Mouse (Mus musculus) liver, adult 2 months (tissue): ENCODE results near the gene Shld2.

ENCODE experiments used
- CTCF ChIP-seq: fragments of 200-500 bp; IDR thresholded peaks from 2 replicates; pipeline ENCODE4 v1.5.1; 2011; ENCODE audit warnings: low read depth, low read length, control low read depth
- POLR2A ChIP-seq: fragments of 200-500 bp; IDR thresholded peaks from 2 replicates; pipeline ENCODE4 v1.6.1; 2011; ENCODE audit warnings: low read length, control low read depth; ENCODE audit not compliant: insufficient read depth; ENCODE audit errors: extremely low read depth

DNA sequence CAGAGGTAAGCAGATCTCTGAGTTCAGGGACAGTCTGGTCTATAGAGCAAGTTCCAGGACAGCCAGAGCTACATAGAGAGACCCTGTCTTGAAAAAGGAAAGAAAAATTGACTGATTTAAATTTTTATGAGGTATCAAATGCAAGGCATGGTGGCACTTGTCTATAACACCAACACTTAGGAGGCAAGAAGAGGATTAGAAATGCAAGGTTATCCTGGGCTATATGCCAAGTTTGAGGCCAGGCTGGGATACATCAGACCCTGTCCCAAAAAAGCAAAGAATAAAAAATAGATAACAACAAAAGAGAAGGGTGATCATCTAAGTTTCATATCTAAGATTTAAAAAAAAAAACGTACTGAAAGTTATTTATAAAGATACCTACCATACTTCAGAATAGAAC, 20.1 kb downstream of the Shld2 start:
- TF ChIP-seq CTCF (no peak), POLR2A (no peak)
